Mouse (Mus musculus) limb, embryonic 10.5 days (tissue): ENCODE measurements at regions not wholly inside any gene's neighbourhood (a gene's known extent, or its start where the extent isn't known, plus 50 kb on each side); places are given as distances from the start of the nearest gene placed in this dataset.

Experiments used
- DNase-seq: peaks from one replicate; pipeline ENCODE4 v3.0.0-alpha.2; 2017; ENCODE audit warnings: low spot score
- H3K27ac ChIP-seq: fragments of 300-500 bp; sonication (generic); 2 replicates; pipeline ENCODE4 v1.5.1; 2016; ENCODE audit warnings: mild to moderate bottlenecking
- H3K27me3 ChIP-seq: fragments of 300-500 bp; sonication (generic); 2 replicates; pipeline ENCODE4 v1.6.1; 2016; ENCODE audit warnings: low read depth, mild to moderate bottlenecking; ENCODE audit not compliant: poor library complexity, severe bottlenecking
- H3K36me3 ChIP-seq: fragments of 300-500 bp; sonication (generic); 2 replicates; pipeline ENCODE4 v1.6.1; 2016; ENCODE audit warnings: mild to moderate bottlenecking, moderate library complexity
- H3K4me1 ChIP-seq: fragments of 300-500 bp; sonication (generic); 2 replicates; pipeline ENCODE4 v1.6.1; 2016
- H3K4me3 ChIP-seq: fragments of 300-500 bp; sonication (generic); 2 replicates; pipeline ENCODE4 v1.5.1; 2016; ENCODE audit warnings: mild to moderate bottlenecking, moderate library complexity
- H3K9me3 ChIP-seq: fragments of 300-500 bp; sonication (generic); replicated peaks from 2 replicates; pipeline ENCODE4 v1.6.1; 2016; ENCODE audit warnings: mild to moderate bottlenecking
- whole genome bisulfite sequencing: fragments of 180-500 bp; shearing (Covaris S2); methylation state at CpG from one replicate; pipeline ENCODE4 v1.1.7; 2016; 5-methylcytosine and 5-hydroxymethylcytosine counted together

GRCm38 (mm10) chr7:39857301-39857700, 339.7 kb downstream of the Zfp619 start:
- Histone ChIP-seq H3K9me3 (no peaks in the 10 kb centered on the region), H3K4me1 (no peaks in the 10 kb centered on the region), H3K27me3 (no peaks in the 10 kb centered on the region), H3K27ac (no peak overlapping the region), H3K4me3 (no peak overlapping the region), H3K36me3 (no peaks in the 10 kb centered on the region)
- WGBS: 90% methylated on average over 2 of the region's 2 CpGs
- no peak for DNase-seq

GRCm38 (mm10) chr7:39862835-39863234, 345.3 kb downstream of the Zfp619 start:
- H3K27me3 ChIP-seq: no peaks in the 10 kb centered on the region
- H3K4me3 ChIP-seq: no peak overlapping the region
- no peak overlapping the region for H3K27ac ChIP-seq
- DNase-seq: no peak
- no peaks in the 10 kb centered on the region for H3K9me3 ChIP-seq
- H3K36me3 ChIP-seq: no peaks in the 10 kb centered on the region
- no peaks in the 10 kb centered on the region for H3K4me1 ChIP-seq
- WGBS: 78% methylated on average over 4 of the region's 4 CpGs

DNA sequence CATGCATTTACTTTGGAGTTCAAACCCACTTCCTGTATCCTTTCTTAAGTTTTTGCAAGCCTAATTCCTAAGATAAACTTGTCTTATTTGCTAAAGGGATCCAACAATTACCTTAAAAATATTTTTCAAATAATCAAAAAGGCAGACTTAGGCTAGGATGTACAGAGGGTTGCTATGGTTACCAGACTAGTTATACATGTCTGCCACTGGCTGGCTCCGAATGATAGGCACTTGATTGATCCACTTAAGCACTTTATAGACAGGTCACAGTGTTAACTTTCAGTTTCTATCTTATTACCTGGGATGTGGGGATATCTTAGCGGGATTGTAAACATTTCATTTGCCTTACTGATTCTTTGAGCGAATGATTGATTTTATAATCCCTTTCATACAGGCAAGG, 346.6 kb downstream of the Zfp619 start:
- Histone ChIP-seq H3K4me3 (no peak overlapping the region), H3K4me1 (no peaks in the 10 kb centered on the region), H3K27me3 (no peaks in the 10 kb centered on the region), H3K27ac (no peak overlapping the region), H3K36me3 (no peaks in the 10 kb centered on the region), H3K9me3 (no peaks in the 10 kb centered on the region)
- no peak for DNase-seq
- 91% methylated on average over 3 of the region's 3 CpGs for WGBS

DNA sequence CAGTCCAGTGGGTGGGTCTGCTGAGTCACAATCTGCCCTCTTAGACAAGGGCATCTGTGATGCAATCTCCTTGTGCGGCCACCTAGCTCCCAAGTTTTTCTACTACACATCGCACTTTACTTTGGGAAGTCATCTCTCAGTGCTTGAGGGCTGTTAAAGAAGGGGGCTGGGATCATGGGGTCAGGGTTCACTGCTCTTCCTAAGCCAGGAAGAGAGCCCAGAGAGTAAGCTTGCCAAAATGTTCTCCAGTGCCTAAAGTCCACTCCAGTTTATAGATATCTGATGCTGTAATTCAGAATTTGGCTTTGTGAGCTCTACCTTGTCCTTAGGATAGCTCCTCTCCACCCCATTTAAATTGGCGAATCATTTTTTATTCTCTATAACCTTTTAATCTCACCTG, 347.2 kb downstream of the Zfp619 start:
- Histone ChIP-seq H3K27me3 (no peaks in the 10 kb centered on the region), H3K27ac (no peak overlapping the region), H3K9me3 (no peaks in the 10 kb centered on the region), H3K4me1 (no peaks in the 10 kb centered on the region), H3K36me3 (no peaks in the 10 kb centered on the region), H3K4me3 (no peak overlapping the region)
- 86% methylated on average over 3 of the region's 3 CpGs for WGBS
- no peak for DNase-seq

DNA sequence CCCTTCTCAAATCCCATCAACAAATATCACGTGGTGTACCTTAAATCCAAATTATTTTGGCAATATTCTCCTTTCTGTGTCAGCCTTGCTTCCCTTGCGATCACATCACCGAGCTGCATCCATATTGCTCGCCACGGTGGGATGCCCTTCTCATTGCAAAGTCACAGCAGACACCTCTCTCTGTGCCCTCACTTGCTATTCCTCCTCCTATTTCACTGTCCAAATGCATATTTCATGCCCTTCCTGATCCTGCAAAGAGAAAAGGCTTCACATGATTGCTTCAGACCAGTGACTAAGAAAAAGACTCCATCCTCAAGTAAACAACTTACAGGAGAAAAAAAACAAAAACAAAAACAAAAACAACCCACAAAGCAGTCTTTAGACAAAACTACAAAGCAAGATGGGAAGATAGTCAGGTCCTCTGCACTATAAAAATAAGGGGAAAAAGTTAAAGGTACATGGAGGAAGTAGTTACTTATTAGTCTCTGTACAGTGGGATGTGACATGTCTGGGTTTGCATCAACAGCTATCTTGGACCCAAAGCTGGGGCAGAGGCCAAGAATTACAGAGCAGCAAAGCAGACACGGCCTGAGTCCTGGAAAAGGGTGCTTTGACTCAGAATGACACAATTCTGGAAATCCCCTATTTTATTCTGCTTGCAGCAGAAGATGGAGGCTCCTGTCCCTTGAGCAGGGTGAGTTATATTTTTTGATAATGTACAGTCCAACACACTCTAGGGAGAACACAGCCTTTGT, 349.3 kb downstream of the Zfp619 start:
- Histone ChIP-seq H3K4me1 (no peaks in the 10 kb centered on the region), H3K27ac (no peak overlapping the region), H3K27me3 (no peaks in the 10 kb centered on the region), H3K9me3 (no peaks in the 10 kb centered on the region), H3K4me3 (no peak overlapping the region), H3K36me3 (no peaks in the 10 kb centered on the region)
- 87% methylated on average over 6 of the region's 6 CpGs for WGBS
- no peak for DNase-seq

- Histone ChIP-seq H3K36me3 (no peaks in the 10 kb centered on the region), H3K4me1 (no peaks in the 10 kb centered on the region), H3K27me3 (no peaks in the 10 kb centered on the region), H3K4me3 (no peak overlapping the region), H3K27ac (no peak overlapping the region), H3K9me3 (no peaks in the 10 kb centered on the region)
- no peak for DNase-seq
- WGBS: 67% methylated on average over 3 of the region's 3 CpGs
Observed at GRCm38 (mm10) chr7:39867451-39867850, 349.9 kb downstream of the Zfp619 start.

- no peaks in the 10 kb centered on the region for H3K4me1 ChIP-seq
- DNase-seq: no peak
- WGBS: 73% methylated on average over 1 of the region's 1 CpGs
- H3K4me3 ChIP-seq: no peak overlapping the region
- no peaks in the 10 kb centered on the region for H3K36me3 ChIP-seq
- no peaks in the 10 kb centered on the region for H3K9me3 ChIP-seq
- no peak overlapping the region for H3K27ac ChIP-seq
- H3K27me3 ChIP-seq: no peaks in the 10 kb centered on the region
Observed at GRCm38 (mm10) chr7:39882113-39882512, 364.5 kb downstream of the Zfp619 start.

GRCm38 (mm10) chr7:39894208-39894896, 376.8 kb downstream of the Zfp619 start:
- no peaks in the 10 kb centered on the region for H3K36me3 ChIP-seq
- no peaks in the 10 kb centered on the region for H3K27me3 ChIP-seq
- H3K27ac ChIP-seq: no peak overlapping the region
- H3K9me3 ChIP-seq: no peaks in the 10 kb centered on the region
- no peak overlapping the region for H3K4me3 ChIP-seq
- 93% methylated on average over 7 of the region's 7 CpGs for WGBS
- no peaks in the 10 kb centered on the region for H3K4me1 ChIP-seq
- DNase-seq: no peak

GRCm38 (mm10) chr7:39896918-39897317, 379.4 kb downstream of the Zfp619 start:
- no peak for DNase-seq
- Histone ChIP-seq H3K27me3 (no peaks in the 10 kb centered on the region), H3K36me3 (no peaks in the 10 kb centered on the region), H3K4me3 (no peak overlapping the region), H3K9me3 (no peaks in the 10 kb centered on the region), H3K4me1 (no peaks in the 10 kb centered on the region), H3K27ac (no peak overlapping the region)
- 88% methylated on average over 2 of the region's 2 CpGs for WGBS

DNA sequence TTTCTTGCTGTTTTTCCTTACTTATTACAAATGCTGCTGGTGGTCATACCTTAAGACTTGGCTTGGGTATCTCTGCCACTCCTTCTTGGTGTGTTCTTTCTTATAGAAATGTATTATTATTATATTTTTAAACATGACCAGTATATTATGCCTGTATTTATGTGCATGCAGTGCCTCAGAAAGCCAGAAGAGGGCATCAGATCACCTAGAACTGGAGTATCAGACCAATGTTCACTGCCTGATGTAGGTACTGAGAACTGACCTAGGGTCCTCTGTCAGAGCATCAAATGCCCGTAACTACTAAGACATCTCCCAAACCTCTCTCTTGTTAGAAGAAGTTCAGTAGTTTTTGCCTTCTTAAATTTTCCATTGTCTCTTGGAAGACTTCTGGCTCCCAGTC, 380.7 kb downstream of the Zfp619 start:
- 93% methylated on average over 1 of the region's 1 CpGs for WGBS
- H3K4me1 ChIP-seq: no peaks in the 10 kb centered on the region

GRCm38 (mm10) chr7:39933946-39934345, 416.4 kb downstream of the Zfp619 start:
- H3K27me3 ChIP-seq: no peaks in the 10 kb centered on the region
- no peaks in the 10 kb centered on the region for H3K9me3 ChIP-seq
- DNase-seq: no peak
- no peak overlapping the region for H3K4me3 ChIP-seq
- no peaks in the 10 kb centered on the region for H3K36me3 ChIP-seq
- WGBS: 83% methylated on average over 1 of the region's 1 CpGs
- no peaks in the 10 kb centered on the region for H3K4me1 ChIP-seq
- no peak overlapping the region for H3K27ac ChIP-seq

More for the DNA sequence above, 380.7 kb downstream of the Zfp619 start:
- H3K36me3 ChIP-seq: no peaks in the 10 kb centered on the region
- H3K27me3 ChIP-seq: no peaks in the 10 kb centered on the region
- H3K9me3 ChIP-seq: no peaks in the 10 kb centered on the region
- H3K4me3 ChIP-seq: no peak overlapping the region
- no peak overlapping the region for H3K27ac ChIP-seq
- no peak for DNase-seq

DNA sequence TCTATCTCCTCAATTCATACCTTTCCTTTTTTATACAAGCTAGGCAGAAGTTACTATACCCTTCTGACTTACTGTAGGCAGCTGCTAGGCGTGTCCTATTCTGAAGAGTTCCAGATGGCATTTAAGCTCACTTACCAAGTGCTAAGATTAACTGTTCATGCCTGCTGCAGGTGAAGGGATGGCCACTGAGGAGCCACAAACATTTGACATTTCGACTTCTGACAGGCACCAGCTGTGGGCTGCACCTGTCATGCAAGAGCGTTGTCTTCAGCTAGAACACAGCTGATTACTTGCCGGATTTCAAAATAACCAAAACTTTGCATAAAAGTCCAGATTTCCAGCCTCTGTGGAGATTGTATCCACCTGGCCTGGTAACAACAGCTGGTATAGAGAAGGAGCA, 419.7 kb downstream of the Zfp619 start:
- Histone ChIP-seq H3K36me3 (no peaks in the 10 kb centered on the region), H3K27me3 (no peaks in the 10 kb centered on the region), H3K27ac (no peak overlapping the region), H3K9me3 (no peaks in the 10 kb centered on the region), H3K4me1 (no peaks in the 10 kb centered on the region), H3K4me3 (no peak overlapping the region)
- 88% methylated on average over 4 of the region's 4 CpGs for WGBS
- DNase-seq: no peak

- no peaks in the 10 kb centered on the region for H3K4me1 ChIP-seq
- no peaks in the 10 kb centered on the region for H3K27me3 ChIP-seq
- no peak for DNase-seq
- WGBS: 91% methylated on average over 1 of the region's 1 CpGs
- no peaks in the 10 kb centered on the region for H3K36me3 ChIP-seq
- no peak overlapping the region for H3K4me3 ChIP-seq
- no peaks in the 10 kb centered on the region for H3K9me3 ChIP-seq
- H3K27ac ChIP-seq: no peak overlapping the region
Observed at GRCm38 (mm10) chr7:39942262-39942900, 424.8 kb downstream of the Zfp619 start.
